Mouse (Mus musculus) right cerebral cortex, postnatal 10 days (tissue): ENCODE measurements at regions not wholly inside any gene's neighbourhood (a gene's known extent, or its start where the extent isn't known, plus 50 kb on each side); places are given as distances from the start of the nearest gene placed in this dataset.

Source experiments
- DNase-seq, 2 experiments: peaks; one replicate each; pipeline ENCODE4 v3.0.0; 2021; ENCODE audit warnings: low spot score in 2 of 2

GRCm38 (mm10) chr16:73835715-73836440 lies 575.7 kb downstream of the Robo2 start:
- no peak for DNase-seq

GRCm38 (mm10) chr16:73821387-73822338 lies 590.0 kb downstream of the Robo2 start:
- no peak for DNase-seq

DNA sequence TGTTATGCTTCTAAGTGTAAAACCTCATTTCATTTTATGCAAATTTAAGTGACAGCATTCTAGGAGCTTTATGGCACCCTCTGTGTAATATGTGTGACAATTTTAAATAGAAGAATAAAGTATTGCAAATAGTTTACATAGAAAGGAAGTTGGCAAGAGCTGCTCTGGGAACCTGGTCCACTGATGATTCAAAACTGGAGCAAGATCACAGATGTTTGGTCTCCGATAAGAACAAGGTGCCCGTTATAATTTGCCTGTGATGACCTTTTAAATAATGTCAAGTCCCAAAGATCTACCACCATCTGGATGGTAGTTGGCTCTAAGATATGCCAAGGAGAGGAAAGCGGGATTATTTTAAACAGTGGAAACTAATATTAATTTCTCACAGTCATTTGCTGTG lies 607.1 kb downstream of the Robo2 start:
- no peak for DNase-seq

DNA sequence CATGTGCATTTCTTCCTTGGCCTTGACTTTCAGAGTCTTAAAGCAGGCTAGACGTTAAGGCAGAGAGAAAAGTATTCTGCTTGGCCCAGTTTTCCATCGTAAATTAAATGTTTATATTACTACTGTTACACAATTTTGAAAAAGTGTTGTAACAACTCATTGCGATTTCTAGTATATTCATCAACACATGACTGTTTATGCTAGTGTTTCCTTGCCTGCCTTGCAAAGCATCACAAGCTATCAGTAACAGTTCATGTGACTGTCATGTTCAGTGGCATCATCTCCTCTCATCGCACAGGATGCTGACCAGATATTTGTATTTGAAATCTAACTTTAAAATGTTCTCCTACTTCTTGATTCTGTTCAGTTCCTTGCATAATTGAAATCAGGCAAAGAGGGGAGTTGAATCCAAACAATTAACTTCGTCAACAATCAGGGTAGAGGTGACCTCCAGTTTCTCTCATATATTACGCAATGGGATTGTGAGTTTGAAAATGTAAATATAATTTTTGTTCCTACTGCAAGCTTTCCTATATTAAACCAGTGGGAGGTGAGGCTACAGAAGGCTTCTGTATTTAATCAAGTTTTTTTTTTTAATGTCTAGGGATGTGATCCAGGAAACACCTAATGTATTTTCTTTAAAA lies 615.0 kb downstream of the Robo2 start:
- no peak for DNase-seq

DNA sequence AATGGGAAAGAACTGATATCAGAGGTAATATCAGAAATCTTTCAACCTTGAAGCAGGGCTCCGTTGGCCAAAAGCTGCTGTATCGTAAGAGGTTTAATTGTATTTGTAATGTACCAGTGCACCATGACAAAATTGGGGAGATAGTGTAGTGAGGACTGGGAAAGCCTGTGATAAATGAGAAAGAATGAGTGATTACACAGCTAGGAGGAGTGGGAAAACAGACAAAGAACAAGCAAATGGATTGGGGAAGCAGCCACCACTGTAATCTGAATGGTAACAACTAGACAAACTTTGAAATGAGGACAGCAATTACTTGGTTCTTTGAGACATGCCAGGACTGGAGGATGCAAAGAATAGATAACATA lies 626.6 kb downstream of the Robo2 start:
- no peak for DNase-seq

- DNase-seq: peak; percentile 31 to 49
These were observed 627.1 kb downstream of the Robo2 start for GRCm38 (mm10) chr16:73784296-73785073.

DNA sequence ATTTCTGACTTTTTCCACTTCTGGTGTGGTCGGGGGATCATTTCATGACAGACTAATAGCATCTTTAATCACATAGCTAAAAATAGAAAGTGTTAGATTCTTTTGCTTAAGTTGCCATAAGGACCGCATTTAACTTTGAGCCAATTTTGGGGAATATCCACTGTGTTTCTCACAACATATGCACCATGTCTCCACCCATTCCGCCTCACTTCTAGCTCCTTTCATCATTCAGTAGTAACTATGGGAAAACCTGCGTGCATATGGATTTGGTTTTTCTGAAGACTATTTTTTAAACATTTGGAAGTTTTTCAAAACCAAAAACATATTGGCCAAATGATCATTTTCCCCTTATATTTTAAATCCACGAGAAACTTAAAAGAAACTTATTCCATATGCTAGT lies 639.2 kb downstream of the Robo2 start:
- DNase-seq: no peak

GRCm38 (mm10) chr16:73770440-73770856 lies 641.2 kb downstream of the Robo2 start:
- no peak for DNase-seq

- DNase-seq: no peak
These were observed 641.9 kb downstream of the Robo2 start for GRCm38 (mm10) chr16:73769729-73770128.

DNA sequence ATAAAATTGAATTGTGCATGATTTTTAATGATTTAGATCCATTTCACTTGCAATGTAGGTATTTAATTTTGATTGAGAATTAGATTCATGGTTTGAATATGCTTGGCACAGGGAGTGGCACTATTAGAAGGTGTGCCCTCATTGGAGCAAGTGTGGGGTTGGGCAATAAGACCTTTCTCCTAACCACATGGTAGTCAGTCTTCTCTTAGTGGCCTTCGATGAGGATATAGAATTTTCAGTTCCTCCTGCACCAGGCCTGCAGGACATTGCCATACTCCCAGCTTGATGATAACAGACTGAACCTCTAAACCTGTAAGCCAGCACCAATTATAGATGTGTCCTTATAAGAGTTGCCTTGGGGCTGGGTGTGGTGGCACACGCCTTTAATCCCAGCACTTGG lies 642.9 kb downstream of the Robo2 start:
- no peak for DNase-seq

GRCm38 (mm10) chr16:73765184-73765583 lies 646.4 kb downstream of the Robo2 start:
- DNase-seq: no peak

- DNase-seq: no peak
These were observed 650.7 kb downstream of the Robo2 start for GRCm38 (mm10) chr16:73760921-73761320.

- no peak for DNase-seq
These were observed 652.8 kb downstream of the Robo2 start for GRCm38 (mm10) chr16:73758872-73759271.

DNA sequence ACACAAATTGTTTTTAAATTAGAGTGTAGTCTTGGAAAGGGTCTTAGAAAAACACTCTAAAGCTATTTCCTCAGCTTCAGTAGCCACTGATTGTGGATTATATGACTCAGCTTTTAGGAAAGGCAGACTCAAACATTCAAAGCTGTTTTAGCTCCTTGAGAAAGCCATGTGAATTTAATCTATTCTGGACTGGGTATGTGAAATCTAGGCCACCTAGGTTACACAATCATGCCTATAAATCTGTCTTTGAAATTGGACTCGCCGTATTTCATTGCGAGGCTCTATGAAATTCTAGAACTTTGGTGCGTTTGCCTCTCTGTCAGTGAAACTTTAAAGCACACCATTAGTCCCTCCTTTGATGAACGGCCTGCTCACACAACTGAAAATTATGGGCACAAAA lies 657.3 kb downstream of the Robo2 start:
- no peak for DNase-seq

GRCm38 (mm10) chr16:73728297-73728696 lies 683.3 kb downstream of the Robo2 start:
- no peak for DNase-seq

DNA sequence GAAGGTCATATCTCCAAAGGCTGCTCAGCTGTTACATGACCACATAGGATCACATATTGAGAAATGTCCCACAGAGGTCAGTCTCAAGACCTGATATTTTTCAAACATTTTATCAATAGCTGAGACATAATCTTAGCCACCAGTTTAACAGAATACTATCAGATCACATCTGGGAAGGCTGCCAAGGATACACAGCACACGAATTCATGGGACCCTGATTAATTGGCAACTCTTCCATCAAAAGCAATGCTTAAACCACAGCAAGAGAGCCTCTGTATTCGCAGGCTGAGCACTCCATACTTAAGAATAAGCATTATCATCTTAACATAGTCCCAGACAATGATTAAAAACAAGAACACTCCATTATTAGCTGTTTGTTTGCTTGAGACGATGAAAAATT lies 691.9 kb downstream of the Robo2 start:
- DNase-seq: no peak

DNA sequence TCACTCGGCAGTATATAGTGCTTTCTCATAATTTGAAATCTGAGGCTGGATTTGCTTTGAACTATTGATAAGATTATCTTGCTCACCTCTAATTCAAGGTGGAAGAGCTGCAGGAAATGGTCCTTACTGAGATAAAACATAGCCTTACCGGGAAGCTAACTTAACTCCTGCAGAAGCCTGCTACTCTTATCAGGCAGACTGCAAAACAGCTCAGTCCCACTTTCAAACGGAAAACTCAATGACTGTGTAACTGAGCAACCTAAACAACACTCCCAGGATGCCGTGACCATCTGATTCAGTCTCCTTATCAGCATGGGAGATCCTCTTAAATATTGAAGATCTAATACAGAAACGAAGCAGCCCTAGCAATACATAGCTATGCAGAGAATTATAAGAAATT lies 695.3 kb downstream of the Robo2 start:
- DNase-seq: no peak

DNA sequence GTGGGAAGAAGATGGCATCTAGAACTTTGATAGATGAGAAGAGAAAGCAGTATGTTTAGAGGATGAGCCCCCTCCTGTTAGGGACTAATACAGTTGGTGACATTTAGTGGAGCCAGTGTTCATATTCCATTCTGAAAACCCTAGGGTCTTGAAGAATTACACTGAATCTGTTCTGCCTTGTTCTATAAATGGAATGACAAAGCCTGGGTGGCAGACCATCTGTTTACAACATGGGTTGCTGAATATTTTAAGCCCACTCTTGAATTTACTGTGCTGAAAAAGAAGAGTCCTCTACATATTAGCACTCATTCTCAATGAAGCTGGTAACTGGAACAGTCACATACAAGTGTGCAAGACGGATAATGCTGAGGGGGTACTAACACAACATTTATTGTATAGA lies 704.6 kb downstream of the Robo2 start:
- DNase-seq: peak in 1 of 2 experiments; percentile 42

GRCm38 (mm10) chr16:73689274-73689673 lies 722.4 kb downstream of the Robo2 start:
- no peak for DNase-seq

- DNase-seq: no peak
These were observed 731.8 kb downstream of the Robo2 start for GRCm38 (mm10) chr16:73679804-73680203.

DNA sequence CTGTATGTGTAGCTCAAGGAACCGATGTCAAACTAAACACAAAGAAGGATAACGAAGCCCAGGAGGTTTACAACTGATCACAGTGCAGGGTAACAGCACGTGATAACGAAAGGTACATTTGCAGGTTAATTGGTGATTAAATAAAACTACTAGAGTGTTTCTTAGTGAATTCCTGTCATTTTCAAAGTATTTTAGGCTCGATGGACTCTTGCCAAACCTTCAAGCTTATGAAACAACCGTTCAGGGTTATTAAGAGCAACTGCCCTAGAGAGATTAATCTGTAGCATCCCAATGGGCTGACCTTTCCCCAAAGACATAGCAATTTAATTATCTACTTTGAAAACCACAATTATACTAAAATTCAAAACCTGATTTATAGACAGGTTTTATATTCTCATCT lies 741.1 kb downstream of the Robo2 start:
- no peak for DNase-seq
